Mouse (Mus musculus) right cerebral cortex, adult 2 months (tissue): ENCODE results near the gene 1700057G04Rik.

Experiments used
- DNase-seq, 2 experiments: peaks; one replicate each; pipeline ENCODE4 v3.0.0; 2021 to 2022; ENCODE audit warnings: low spot score in 2 of 2

The 1700057G04Rik gene

GRCm38 (mm10) chr9:92386871-92387270, 77.7 kb downstream of the 1700057G04Rik start:
- no peak for DNase-seq

GRCm38 (mm10) chr9:92387404-92387803, 78.2 kb downstream of the 1700057G04Rik start:
- DNase-seq: no peak

- no peak for DNase-seq
These were observed 93.5 kb downstream of the 1700057G04Rik start for GRCm38 (mm10) chr9:92402628-92403027.
